Mouse (Mus musculus) induced T-regulatory cell, adult 2 months (primary cell): ENCODE data around the gene Crispld2.

Experiments
- DNase-seq: peaks from one replicate; pipeline ENCODE4 v3.0.0-alpha.2; 2012; ENCODE audit warnings: low read depth

Crispld2 gene

DNA sequence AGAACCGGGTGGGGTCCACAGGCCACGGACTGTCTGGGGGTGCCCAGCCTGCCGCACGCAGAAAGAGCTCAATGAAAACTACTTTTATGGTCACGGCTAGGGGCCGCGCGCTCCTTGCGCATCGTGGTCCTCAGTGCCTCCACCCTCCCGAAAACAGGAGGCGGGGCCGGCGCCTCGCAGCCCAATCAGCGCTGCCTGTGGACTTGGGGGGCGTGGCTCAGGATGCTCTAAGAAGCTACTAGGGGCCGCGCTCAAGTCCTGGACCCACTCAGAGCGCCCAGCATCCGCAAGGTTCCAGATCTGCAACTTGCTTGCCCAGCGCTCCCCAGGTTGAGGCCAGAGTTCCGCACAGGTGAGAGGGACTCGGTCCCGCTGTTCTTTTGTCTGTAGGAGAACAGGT lies at the start of gene Crispld2:
Gene Crispld2, plus strand, starts transcription at position 190 of the 400 bp plus-strand sequence.
- peak; percentile 69 for DNase-seq

DNA sequence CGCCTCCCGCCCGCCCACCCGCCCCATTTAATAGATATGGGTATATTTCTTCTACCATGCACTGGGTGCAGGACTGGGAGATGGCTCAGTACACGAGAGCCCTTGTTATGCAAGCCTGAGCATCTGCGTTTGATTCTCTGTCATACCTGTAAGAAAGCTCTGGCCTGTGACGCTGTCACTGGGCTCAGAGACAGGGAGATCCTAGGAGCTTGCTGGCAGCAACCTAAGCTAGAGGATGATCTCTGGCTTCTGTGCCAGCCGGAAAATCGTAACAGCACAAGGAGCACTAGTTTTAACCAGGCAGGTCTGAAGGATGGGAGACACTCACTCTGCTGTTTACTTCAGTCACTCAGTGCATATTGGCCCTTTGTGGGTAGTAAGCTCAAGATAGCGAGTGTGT lies 48.6 kb upstream of the Crispld2 start:
- DNase-seq, result no peak

DNA sequence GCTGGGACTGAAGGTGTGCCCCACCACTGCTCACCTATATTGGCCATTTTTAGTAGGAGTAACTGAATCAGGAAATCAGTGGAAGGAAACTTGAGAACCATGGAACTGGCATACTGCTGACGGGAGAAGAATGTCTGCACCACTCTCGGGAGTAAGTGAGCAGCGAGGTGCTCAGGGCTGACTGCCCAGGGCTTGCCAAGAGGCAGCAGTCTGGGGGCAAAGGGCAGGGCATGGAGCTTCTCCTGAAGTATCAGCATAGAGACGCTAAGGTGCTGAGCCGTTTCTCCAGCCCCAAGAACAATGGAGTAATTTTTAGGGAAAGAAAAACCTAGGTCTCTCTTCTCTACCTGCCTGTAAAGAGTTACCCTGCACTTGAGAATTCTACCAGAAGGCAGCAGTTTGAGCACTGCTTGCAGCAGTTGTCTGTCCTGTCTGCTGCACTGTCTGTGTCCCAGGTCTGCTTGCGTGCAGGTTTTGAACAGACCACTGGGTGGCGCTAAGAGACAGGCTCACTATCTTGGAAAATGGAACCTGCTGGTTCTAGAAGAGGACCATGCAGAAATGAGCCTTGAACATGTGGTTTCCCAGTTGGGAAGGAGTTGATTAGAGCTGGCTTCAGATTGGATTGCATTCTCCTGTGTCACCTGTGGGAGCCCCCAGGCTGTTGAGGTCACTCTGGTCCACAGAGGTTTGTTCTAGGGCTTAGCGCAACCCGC lies 48.0 kb upstream of the Crispld2 start:
- DNase-seq, result peak; percentile 84

DNA sequence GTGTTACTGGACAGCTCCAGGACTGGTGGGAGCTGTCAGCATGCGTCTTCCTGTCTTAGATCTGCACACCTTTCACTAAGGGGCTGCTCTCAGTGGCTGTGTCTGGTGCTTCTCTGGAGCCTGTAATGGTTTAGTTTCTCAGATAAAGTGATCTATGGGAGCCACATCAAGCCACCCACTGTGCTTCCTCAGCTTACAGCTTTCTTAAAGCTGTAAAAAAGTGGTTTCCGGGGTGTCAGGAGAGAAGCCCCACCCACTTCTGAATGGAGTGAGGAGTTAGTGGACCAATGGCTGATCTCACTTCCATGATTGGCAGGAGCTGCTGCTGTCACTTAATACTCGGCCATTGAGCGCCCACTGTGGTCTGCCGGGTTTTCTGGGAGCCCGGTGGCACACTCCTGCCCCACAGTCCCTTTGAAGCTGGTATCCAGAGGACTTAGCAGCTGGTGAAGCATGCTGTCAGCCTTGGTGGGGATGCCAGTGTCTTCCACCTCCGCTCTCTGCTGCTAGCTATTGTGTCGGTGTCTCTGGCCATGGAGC lies 45.8 kb upstream of the Crispld2 start:
- DNase-seq, result peak; percentile 76

DNA sequence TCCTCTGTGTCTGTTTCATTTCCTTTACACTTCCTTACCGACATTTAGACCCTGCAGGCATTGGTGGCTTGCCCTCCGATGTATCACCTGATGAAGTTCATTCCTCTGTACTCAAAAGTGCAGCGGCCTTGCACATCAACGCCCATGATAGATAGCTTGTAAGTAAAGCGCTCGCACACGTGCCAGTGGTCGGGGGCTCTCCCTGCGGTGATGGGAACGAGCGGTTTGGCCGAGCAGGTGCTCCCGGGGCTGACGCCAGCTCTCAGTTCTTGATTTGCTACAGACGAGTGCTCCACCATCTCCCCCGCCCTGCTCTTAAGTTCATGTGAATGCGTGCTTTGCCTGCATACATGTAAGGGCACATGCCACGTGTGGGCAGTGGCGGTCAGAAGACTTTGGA lies 44.6 kb upstream of the Crispld2 start:
- peak; percentile 47 for DNase-seq

DNA sequence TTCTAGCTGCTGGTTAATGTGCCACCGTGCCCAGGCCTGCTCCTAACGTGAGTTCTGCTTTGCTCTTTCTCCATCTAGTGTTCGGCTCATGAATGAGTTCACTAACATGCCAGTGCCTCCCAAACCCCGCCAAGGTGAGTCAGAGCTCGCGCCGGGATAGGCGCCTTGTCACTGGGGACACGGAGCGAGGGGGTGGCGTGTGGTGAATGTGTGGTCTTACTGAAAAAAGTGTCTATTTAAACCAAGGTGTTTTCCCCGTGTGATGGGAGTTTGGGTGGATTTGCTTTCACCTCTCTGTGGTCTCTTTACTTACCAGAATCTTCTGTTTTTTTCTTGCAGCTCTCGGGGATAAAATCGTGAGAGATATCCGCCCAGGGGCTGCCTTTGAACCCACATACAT lies 43.9 kb upstream of the Crispld2 start:
- peak; percentile 72 for DNase-seq

DNA sequence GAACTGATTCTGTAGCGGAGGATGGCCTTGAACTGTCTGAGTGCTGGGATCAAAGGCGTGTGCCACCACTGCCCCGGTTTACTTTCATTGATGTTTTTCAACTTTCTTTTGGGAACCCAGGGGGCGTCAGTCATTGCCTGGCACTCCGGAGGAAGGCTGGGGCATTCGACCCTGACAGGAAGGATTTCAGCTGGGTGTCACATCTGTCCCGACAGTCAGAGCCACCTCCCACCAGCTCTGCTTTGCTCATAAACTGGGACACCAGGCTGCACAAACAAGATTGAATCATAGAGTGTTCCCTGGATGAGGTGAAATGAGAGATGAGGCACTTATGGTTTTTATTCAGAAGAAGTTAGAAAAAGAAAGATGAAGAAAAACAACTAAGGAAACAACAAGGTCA lies 40.0 kb upstream of the Crispld2 start:
- no peak for DNase-seq

DNA sequence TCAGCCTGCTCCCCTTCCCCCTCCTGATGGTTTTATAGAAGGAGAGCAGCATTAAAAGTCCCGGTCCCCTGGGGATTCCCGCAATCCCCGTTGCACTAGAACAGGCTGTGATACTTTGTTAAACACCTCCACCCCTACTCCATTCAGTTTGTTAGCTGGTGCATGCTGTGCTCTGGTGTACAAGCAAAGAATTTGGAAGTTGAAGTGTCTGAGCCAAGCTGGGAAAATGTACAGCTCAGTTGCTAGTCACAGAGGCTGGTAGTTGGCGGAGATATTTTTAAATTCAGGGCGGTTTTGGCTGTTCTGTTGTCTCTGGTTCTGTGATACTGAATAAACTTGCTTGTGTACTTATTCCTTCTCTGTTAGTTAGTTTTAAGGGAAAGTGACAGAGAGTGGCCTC lies 39.5 kb upstream of the Crispld2 start:
- DNase-seq, result no peak

DNA sequence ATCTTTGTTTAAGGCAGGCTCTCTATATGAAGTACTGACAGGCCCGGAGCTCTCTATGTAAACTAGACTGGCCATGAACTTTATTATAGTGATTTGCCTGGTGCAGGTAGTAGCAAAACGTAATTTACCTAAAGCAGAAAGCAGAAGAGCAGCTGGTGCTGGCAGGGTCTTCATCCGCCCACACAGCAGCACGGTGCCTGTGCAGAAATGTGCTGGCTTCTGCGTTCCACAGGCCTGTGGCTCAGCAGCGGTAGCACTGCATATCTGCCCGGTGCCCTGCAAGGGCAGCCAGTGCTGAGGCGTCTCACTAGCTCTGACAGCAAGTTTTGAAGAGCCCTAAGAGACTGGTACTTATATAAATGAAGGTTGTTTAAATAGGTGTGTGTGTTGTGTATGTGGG lies 36.9 kb upstream of the Crispld2 start:
- DNase-seq, result no peak

DNA sequence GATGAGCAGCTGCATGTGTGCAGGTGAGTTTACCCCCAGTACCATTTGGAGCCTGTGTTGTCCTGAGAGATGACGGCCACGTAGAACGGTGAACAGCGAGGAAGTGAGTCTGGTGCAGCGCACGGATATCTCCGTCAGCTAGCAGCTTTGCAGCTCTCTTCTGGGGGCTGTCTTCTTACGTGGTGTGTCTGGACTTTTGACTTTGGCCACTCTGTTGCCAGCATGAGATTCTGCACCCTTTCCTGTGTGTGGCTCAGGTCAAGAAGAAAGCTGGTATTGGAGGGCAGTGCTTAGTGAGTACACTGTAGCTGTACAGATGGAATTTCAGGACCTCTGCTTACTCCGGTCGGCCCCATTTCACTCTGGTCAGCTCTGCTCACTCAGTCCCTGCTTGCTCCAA lies 34.2 kb upstream of the Crispld2 start:
- DNase-seq, result no peak

DNA sequence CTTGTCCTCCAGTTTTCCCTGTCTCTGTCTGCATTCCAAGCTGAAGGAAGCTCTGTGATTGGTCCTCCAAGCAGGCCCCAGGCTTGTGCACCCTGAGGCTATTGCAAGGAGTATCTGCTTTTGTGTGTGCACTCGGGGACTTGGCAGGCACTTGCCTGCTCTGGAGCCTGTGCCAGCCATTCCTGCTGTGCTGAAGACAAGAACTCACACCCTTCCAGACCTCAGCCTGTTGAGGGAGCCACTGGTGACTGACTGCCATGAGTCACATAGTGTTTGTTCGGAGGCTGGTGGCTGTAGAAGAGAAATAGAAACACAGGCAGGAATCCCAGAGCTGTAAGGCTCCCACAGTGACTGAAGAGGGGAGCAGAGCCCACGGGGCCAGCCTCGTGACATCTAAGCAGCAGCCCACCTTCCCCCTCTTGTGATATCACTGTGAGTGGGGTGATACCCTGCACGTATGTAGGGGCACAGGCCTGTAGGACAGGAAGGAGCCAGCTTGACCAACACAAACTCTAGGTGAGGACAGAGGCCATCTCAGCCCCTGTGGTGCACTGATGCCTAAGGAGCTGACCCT lies 31.6 kb upstream of the Crispld2 start:
- DNase-seq, result no peak

DNA sequence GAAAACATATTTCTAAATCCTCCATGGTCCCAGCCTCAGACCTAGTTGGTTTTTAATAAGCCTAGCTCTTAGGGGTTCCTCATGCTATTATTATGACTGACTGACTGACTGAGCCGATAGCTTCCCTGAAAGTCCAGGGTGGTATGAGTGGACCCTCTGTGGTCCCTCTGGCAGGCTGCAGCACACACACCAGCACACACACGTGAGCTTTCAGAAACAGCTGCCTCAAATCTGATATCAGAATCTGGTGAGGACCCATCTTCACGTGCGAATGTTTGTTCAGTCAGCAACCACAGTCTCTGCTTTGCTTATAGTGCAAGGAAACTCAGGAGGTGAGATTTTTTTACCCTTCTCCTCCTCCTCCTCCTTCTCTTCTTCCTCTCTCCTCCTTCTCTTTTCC lies 27.4 kb upstream of the Crispld2 start:
- no peak for DNase-seq

DNA sequence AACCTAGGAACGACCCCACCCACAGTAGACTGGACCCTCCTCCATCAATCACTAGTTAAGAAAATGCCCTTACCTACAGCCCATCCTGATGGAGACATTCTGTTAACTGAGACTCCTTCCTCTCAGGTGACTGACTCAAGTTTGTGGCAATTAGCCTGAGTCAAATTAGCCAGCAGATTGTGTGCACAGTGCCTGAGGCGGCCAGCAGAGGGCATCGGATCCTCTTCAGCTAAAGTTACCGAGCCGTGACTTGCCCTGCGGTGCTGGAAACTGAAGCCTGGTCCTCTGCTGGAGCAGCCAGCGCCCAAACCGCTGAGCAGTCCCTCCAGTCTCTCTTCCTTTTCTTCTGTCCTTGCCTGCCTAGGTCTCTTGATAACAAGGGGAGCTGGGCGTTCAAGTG lies 24.8 kb upstream of the Crispld2 start:
- DNase-seq, result no peak

DNA sequence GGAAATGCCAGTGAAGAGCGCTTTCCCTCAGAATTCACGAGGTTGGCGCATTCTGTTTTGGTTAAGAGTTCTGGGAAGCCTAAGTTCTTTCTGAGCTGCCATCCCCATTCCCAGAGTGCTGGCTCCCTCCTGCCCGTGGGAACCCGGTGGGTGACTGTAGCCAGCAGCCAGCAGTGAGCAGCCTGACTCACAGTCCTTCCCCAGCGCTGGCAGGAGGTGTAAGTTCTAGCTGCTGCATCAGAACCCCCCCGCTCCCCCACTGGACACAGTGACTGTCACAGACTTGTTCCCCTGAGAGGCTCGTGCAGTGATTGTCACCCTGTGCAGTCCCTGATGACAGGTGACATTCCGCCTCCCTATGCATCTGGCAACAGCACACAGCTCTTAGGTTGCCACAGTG lies 22.1 kb upstream of the Crispld2 start:
- DNase-seq, result no peak

DNA sequence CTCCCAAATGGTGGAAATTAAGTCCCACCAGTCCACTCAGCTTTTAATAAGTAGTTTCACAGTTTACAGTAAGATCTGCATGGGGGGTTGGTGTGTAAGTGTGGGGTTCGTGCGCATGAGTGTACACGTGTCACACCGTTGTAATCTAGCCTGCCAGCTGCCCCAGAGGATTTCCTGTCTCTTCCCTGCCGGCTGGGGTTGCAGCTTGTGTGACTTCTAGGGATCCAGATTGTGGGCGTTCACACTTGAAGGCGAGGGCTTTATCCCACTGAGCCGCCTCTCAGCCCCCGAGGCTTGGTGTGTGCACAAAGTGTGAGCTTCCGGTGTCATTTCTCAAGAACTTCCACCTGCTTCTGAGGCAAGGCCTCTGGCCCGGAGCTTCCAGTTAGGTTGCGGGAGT lies 19.7 kb upstream of the Crispld2 start:
- DNase-seq, result peak; percentile 27

DNA sequence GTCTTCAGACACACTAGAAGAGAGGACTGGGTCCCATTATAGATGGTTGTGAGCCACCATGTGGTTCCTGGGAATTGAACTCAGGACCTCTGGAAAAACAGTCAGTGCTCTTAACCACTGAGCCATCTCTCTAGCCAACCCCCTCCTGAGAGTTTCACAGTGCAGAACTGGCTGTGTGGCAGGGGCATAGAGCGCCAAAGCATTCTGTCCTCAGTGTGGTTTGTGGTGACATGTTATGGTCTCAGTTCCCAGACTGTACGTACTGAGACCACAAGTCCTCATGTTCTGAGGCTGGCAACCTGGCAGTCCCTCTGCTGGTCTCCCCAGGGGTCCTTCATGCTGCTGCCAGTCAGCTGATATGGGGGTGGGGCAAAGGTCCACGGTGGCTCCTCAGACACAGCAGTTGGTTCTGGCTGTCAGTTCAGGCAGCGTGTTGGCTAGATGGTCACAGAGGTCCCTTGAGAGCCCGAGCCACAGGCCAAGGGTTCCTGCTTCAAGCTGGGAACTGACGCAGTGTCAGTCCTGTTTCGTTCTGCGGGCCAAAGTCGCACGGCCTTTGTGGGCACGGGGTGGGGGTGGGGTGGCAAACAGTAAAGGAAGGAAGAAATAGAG lies 13.4 kb upstream of the Crispld2 start:
- DNase-seq, result no peak

DNA sequence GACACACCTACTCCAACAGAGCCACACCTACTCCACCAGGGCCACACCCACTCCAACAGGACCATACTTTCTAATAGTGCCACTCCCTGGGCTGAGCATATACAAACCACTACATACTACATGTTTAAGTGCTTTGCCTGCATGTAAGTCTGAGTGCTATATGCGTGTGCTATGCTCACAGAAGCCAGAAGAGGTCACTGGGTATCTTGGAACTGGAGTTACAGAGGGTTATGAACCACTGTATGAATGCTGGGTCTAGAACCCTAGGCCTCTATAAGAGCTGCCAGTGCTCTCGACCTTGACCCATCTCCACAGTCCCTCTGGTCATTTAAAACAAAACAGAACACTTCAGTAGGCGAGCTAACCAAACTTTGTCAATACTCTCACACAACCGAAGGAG lies 11.0 kb upstream of the Crispld2 start:
- peak; percentile 19 for DNase-seq

DNA sequence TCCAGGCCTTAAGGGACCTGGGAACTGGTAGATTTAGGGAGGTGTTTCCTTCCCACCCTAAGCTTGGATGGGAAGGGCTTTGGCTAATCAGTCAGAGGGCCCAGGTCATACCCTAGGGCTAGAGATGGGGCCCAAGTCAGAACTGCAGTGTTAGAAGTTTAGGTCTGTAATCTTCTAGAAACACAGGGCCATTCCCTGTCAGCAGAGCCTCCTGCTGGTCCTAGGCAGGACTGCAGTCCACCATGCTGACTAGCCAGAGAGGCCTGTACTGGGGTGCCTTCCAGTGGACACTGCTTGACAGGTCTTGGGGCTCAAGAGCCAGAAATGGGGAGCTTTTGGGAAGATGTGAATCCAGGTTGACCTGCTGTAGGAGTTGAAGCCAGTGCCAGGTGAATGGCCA lies 8.2 kb upstream of the Crispld2 start:
- peak; percentile 57 for DNase-seq

DNA sequence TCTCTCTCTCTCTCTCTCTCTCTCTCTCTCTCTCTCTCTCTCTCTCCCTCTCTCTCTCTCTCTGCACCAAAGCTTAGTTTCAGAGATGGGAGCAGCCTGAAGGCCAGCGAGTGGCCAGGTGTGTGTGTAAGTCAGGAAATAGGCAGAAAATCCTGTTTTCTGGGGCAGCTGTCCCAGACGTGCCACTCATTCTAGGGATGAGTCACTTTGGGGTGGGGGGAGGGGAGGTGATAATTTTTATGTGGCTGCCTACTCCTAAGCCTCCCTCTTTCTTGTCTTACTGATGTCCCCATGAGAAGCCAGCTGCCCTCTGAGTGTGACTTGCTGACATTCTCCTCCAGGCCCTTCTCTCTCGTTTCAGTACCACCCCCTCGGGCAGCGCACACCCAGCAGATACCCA lies 6.1 kb upstream of the Crispld2 start:
- no peak for DNase-seq

DNA sequence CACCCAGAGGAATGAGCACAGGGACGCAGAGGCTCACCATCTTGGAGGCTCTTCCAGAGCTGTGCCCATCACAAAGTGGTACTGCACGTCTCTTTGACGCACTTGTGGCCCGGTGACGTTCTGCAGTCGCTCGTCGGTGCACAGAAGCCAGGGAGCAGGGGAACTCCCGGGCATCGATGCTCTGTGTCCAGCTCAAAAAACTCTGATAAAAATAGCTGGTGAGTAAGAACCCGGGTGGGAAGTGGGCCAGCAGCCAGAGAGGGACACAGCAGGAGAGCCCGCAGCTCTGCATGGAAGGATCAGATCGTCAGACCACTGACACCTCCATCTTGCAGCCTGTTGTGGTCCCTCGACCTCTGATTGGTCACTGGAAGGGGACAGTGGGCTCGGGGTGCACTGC lies 4.2 kb upstream of the Crispld2 start:
- DNase-seq, result no peak

DNA sequence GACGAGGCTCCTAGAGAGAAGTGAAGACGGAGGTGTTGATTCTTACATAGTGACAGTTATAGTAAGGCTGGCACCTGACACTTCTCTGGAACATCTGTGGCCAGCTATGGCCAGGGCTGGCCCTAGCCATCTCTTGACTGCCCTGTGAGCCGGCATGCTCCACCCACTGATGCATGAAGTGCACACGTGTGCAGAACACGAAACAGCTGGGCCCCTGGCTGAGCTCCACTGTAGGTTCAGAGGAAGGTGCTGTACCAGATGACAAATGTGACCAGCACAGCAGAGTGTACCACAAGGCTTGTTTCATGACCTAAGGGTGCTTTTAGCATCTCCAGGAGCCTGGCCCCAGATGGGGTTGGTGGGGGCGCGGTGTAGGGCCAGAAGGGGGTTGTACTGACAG lies 1.9 kb downstream of the Crispld2 start:
- no peak for DNase-seq

DNA sequence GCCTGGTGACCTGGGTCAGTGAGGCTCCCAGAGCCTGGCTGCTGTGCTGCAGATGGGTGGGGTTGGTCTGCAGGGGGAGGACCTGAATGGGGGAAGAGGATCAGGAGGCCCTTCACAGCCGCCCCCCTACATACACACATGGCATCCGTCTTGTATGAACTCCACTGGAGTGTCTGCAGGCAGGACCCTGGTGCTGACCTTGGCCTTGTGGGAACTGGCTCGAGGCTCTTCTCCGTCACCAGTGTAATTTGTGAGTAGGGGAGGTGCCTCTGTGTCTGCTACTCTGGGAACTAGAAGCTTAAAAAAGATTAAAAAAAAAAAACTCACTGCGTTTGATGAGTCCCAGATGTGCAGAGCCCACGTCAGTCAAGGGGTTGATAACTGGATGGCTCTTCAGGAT lies 2.3 kb downstream of the Crispld2 start:
- DNase-seq, result no peak

DNA sequence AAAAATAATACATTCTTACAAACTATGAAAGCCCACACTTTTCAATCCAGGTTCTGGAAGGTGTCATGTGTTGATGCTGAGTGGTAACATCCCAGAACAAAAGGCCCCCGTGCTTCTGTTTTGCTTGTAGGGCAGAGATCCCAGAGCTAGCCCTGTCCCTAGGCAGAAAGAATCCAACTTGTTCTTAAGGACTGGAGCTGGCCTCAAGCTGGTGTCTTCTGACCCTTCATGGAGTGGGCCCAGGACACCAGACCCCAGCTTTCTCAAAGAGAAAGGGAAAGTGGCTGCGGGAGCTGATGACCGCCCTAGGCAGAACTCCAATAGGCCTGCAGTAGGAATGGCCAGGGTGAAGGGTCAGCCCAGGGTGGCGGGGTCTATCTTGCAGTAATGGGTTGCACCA lies 5.0 kb downstream of the Crispld2 start:
- DNase-seq, result no peak

DNA sequence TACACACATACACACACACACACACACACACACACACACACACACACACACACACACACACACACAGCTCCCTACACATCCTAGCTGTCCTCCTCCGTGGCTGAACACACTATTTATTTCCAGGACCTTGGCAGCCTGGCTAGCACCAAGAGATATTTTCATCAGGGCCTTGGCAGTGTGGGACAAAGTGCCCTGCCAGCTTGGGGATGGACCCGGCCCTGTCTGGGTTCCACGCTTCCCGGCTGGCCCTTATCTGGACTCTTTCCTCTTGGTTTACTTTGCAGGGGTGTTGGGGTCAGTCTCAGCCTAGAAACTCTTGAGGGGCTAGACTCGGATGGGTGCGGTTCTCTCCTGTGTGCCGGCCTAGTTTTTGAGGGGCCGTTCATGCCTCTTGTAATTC lies 8.2 kb downstream of the Crispld2 start:
- DNase-seq, result no peak
